Mouse (Mus musculus) neural tube, embryonic 12.5 days (tissue): Measurements from ENCODE around the gene Pnp2. TPM values are rescaled to one million over a fixed set of nuclear protein-coding genes. Genes with fewer than 3 reads are reported as not detected.
"Not testable (repeated sequence)": the region's sequence is repeated elsewhere in the genome, so short reads cannot be mapped to it uniquely, and the experiment has no call there.

Source experiments
- ATAC-seq: fragments of 200-750 bp; cut with Nextera tagmentation; 2 replicates; pipeline ENCODE4 v1.8.0; 2017; ENCODE audit warnings: low read depth, mild to moderate bottlenecking, moderate TSS enrichment, moderate library complexity; ENCODE audit not compliant: low FRiP score
- H3K27ac ChIP-seq: fragments of 300-500 bp; sonication (generic); 2 replicates; pipeline ENCODE4 v1.5.1; 2016
- H3K27me3 ChIP-seq: fragments of 300-500 bp; sonication (generic); replicated peaks from 2 replicates; pipeline ENCODE4 v1.6.1; 2016; ENCODE audit warnings: mild to moderate bottlenecking
- H3K36me3 ChIP-seq: fragments of 300-500 bp; sonication (generic); 2 replicates; pipeline ENCODE4 v1.6.1; 2016; ENCODE audit warnings: mild to moderate bottlenecking
- H3K4me1 ChIP-seq: fragments of 300-500 bp; sonication (generic); 2 replicates; pipeline ENCODE4 v1.6.1; 2016
- H3K4me2 ChIP-seq: fragments of 300-500 bp; sonication (generic); replicated peaks from 2 replicates; pipeline ENCODE4 v1.6.1; 2016; ENCODE audit warnings: mild to moderate bottlenecking
- H3K4me3 ChIP-seq: fragments of 300-500 bp; sonication (generic); 2 replicates; pipeline ENCODE4 v1.5.1; 2016
- H3K9ac ChIP-seq: fragments of 300-500 bp; sonication (generic); 2 replicates; pipeline ENCODE4 v1.6.1; 2016; ENCODE audit warnings: mild to moderate bottlenecking
- H3K9me3 ChIP-seq: fragments of 300-500 bp; sonication (generic); 2 replicates; pipeline ENCODE4 v1.6.1; 2016; ENCODE audit warnings: mild to moderate bottlenecking
- WGBS: fragments of 180-500 bp; shearing (Covaris S2); methylation state at CpG from one replicate; pipeline ENCODE4 v1.1.7; 2016; 5-methylcytosine and 5-hydroxymethylcytosine counted together
- polyA plus RNA-seq: library from polyadenylated mRNA; unstranded; fragments of >200 nt; fragmentation: Nextera tagmentation; extraction: Ambion mirVana; gene quantifications from 2 replicates; pipeline ENCODE4 v1.2.1, GENCODE M21; 2016

Gene Pnp2
- polyA plus RNA-seq = 0.28 and 0.29 TPM in 2 replicates

DNA sequence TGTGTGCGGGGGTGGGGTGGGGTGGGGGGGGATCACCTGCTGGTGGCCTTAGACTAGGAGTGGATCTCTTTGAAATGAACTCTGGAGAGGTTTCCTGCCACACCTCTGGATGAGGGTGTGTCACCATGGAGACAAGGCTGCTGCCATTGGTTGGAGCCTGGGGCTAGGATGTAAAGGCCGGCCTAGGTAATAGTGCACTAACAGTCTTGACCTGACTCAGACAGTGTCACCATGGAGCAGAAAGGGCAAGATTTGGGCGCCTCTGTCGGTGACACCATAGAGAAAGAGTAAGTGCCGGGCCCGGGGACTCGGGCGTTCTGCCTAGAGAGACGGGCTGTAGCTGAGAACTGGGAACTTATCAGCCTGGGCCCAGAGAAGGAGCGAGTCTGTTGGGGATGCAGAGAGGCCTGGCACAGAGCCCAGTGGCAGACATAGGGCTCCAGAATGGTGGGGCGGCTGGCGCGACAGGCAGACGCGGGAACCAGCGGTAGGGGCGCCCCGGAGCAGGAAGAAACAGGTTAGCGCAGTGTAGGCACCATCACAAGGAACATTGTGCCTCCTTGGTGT lies at the start of gene Pnp2:
Gene Pnp2, plus strand, starts transcription at position 51 of the 567 bp plus-strand sequence.
- not testable (repeated sequence) for H3K4me3 ChIP-seq, H3K4me1 ChIP-seq, H3K36me3 ChIP-seq, H3K27ac ChIP-seq, H3K9ac ChIP-seq, H3K9me3 ChIP-seq, H3K27me3 ChIP-seq
- peak; percentile 89 for ATAC-seq
- 10% methylated on average over 19 of the region's 19 CpGs for WGBS
- H3K4me2 ChIP-seq = peak within 1 kb of the TSS; percentile 41

DNA sequence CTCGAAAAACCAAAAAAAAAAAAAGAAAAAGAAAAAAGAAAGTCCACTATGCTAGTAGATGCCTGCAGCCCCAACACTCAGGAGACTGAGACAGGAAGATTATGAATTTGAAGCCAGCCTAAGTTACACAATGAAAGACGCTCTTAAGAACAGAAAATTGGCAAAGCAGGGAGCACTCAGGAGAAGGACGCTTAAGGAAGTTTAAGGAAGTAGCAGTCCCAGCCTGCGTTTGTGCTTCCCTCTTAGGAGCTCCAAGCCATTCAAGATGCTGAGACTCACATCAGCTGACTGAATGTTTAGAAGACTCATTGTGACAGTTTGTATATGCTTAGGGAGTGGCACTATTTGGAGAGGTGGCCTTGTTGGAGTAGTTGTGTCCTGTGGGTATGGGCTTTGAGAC lies 47.7 kb upstream of the Pnp2 start:
- 82% methylated on average over 4 of the region's 4 CpGs for WGBS
- H3K9ac ChIP-seq = no peak overlapping the region
- H3K4me1 ChIP-seq = peaks cover 3% of the 10 kb centered on the region; the same call in 1 of the 2 replicates
- H3K27me3 ChIP-seq = no peaks in the 10 kb centered on the region
- no peaks in the 10 kb centered on the region for H3K9me3 ChIP-seq
- peaks cover 15% of the 10 kb centered on the region for H3K36me3 ChIP-seq
- H3K4me3 ChIP-seq = no peak overlapping the region
- H3K4me2 ChIP-seq = no peak overlapping the region
- no peak for ATAC-seq
- H3K27ac ChIP-seq = no peak overlapping the region

GRCm38 (mm10) chr14:50911356-50911755 lies 44.4 kb upstream of the Pnp2 start:
- H3K4me2 ChIP-seq = no peak overlapping the region
- H3K27me3 ChIP-seq = no peaks in the 10 kb centered on the region
- H3K4me1 ChIP-seq = no peaks in the 10 kb centered on the region
- H3K36me3 ChIP-seq = peaks cover 44% of the 10 kb centered on the region
- no peak overlapping the region for H3K27ac ChIP-seq
- H3K4me3 ChIP-seq = no peak overlapping the region
- no peak overlapping the region for H3K9ac ChIP-seq
- 61% methylated on average over 3 of the region's 3 CpGs for WGBS
- H3K9me3 ChIP-seq = no peaks in the 10 kb centered on the region
- no peak for ATAC-seq

- peaks cover 33% of the 10 kb centered on the region for H3K36me3 ChIP-seq
- not testable (repeated sequence) for ATAC-seq, H3K27ac ChIP-seq
Observed at GRCm38 (mm10) chr14:50923437-50923836, 32.4 kb upstream of the Pnp2 start.

DNA sequence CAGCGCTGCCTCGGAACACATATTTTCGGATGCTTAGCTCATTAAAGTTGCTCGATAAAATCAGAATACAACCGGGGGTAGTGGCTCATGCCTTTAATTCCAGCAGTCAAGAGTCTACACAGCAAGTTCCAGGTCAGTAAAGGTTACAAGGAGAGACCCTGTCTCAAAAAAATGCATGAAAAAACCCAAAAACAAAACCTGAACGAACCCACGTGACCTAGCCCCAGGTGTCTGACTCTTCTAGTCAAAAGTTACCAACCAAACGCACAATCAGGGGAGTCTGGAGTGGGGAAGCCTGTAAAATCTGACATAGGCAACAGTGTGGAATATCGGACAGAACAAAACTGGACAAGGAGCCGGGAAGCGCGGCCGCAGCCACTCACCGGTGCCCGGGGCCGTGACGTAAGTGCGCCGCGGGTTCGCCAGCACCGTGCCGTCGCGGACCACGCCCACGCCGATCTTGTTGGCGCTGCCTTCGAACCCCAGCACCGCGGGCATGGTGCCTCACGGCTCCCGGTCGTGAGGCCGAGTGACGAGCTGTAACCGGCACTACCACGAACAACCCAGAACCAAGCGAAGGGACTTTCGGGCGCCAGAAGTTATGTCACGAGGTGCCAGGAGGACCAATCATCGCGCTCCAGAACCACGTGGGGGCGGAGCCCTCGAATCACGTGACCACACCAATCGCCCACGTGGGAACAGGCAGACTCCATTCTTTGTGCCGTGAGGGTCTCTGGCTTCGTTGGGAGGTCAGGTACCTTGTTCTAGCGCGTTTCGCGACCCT lies 31.3 kb upstream of the Pnp2 start, which contains the start of the genes Osgep and Apex1:
Gene Osgep, minus strand, starts transcription at position 613 of the 784 bp plus-strand sequence.
Gene Apex1, plus strand, starts transcription at position 688 of the 784 bp plus-strand sequence.
- Histone ChIP-seq H3K36me3 (peaks cover 38% of the 10 kb centered on the region), H3K9me3 (no peaks in the 10 kb centered on the region), H3K9ac (peak within 1 kb of the TSS; percentile 83), H3K4me3 (peak within 1 kb of the TSS; percentile 77), H3K4me1 (peaks cover 20% of the 10 kb centered on the region), H3K4me2 (peak within 1 kb of the TSS; percentile 78), H3K27me3 (no peaks in the 10 kb centered on the region), H3K27ac (peak within 1 kb of the TSS; percentile 77)
- WGBS = under 1% methylated on average over 57 of the region's 57 CpGs
- peak; percentile 94 for ATAC-seq

More at GRCm38 (mm10) chr14:50923437-50923836, 32.4 kb upstream of the Pnp2 start:
- peaks cover 20% of the 10 kb centered on the region for H3K4me1 ChIP-seq
- peak overlapping the region; percentile 77 for H3K4me3 ChIP-seq
- peak overlapping the region; percentile 78 for H3K4me2 ChIP-seq
- WGBS = 78% methylated on average over 1 of the region's 1 CpGs
- not testable (repeated sequence) for H3K27me3 ChIP-seq, H3K9me3 ChIP-seq
- H3K9ac ChIP-seq = peak overlapping the region; percentile 83; the same call in 1 of the 2 replicates

GRCm38 (mm10) chr14:50925111-50925920 lies 30.5 kb upstream of the Pnp2 start:
- peaks cover 27% of the 10 kb centered on the region for H3K4me1 ChIP-seq
- peak; percentile 39 for ATAC-seq
- 2% methylated on average over 38 of the region's 38 CpGs for WGBS

GRCm38 (mm10) chr14:50927366-50927765 lies 28.4 kb upstream of the Pnp2 start:
- Histone ChIP-seq H3K4me2 (no peak overlapping the region), H3K36me3 (peaks cover 34% of the 10 kb centered on the region), H3K4me3 (no peak overlapping the region), H3K27ac (no peak overlapping the region; the same call in 1 of the 2 replicates), H3K27me3 (no peaks in the 10 kb centered on the region), H3K4me1 (peaks cover 27% of the 10 kb centered on the region), H3K9ac (no peak overlapping the region), H3K9me3 (no peaks in the 10 kb centered on the region)
- WGBS = 69% methylated on average over 3 of the region's 3 CpGs
- no peak for ATAC-seq

More at GRCm38 (mm10) chr14:50925111-50925920, 30.5 kb upstream of the Pnp2 start:
- Histone ChIP-seq H3K27me3 (no peaks in the 10 kb centered on the region), H3K9me3 (no peaks in the 10 kb centered on the region), H3K36me3 (peaks cover 34% of the 10 kb centered on the region), H3K9ac (peak overlapping the region; percentile 83), H3K4me3 (peak overlapping the region; percentile 77), H3K27ac (peak overlapping the region; percentile 77), H3K4me2 (peak overlapping the region; percentile 78)

DNA sequence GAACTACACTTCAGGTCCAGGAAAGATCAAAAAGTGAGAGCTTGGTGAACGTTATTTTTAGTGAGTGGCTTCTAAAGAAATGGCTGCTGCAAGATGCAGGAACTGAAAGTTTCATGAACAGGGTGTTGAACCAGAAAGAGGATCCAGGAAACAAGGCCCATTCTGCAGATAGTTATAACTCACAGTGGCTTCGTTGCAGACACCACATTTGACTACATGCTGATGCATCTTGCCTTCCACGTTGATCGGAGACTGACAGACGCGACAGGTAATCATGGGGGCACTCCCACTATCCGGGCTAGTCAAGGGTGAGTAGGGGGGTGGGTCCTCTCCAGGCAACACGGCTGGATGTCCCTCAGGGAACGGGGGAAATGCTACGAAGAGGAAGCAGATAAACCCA lies 25.8 kb upstream of the Pnp2 start:
- H3K27ac ChIP-seq = no peak overlapping the region

GRCm38 (mm10) chr14:50930377-50930753 lies 25.4 kb upstream of the Pnp2 start:
- H3K27ac ChIP-seq = peak overlapping the region; percentile 64; the same call in 1 of the 2 replicates
- peaks cover 18% of the 10 kb centered on the region for H3K4me1 ChIP-seq
- H3K9me3 ChIP-seq = no peaks in the 10 kb centered on the region
- H3K4me3 ChIP-seq = peak overlapping the region; percentile 95
- no peaks in the 10 kb centered on the region for H3K27me3 ChIP-seq
- H3K4me2 ChIP-seq = peak overlapping the region; percentile 86
- H3K9ac ChIP-seq = peak overlapping the region; percentile 94
- H3K36me3 ChIP-seq = peaks cover 34% of the 10 kb centered on the region
- peak; percentile 55 for ATAC-seq
- WGBS = 1% methylated on average over 38 of the region's 38 CpGs

More for the DNA sequence above, 25.8 kb upstream of the Pnp2 start:
- WGBS = 19% methylated on average over 10 of the region's 10 CpGs
- peak overlapping the region; percentile 95 for H3K4me3 ChIP-seq
- ATAC-seq = no peak
- H3K36me3 ChIP-seq = peaks cover 34% of the 10 kb centered on the region
- H3K9me3 ChIP-seq = no peaks in the 10 kb centered on the region
- peak overlapping the region; percentile 86 for H3K4me2 ChIP-seq
- H3K4me1 ChIP-seq = peaks cover 18% of the 10 kb centered on the region
- H3K27me3 ChIP-seq = no peaks in the 10 kb centered on the region
- H3K9ac ChIP-seq = peak overlapping the region; percentile 94

- Histone ChIP-seq H3K36me3 (peaks cover 34% of the 10 kb centered on the region), H3K27me3 (no peaks in the 10 kb centered on the region), H3K9ac (peak within 1 kb of the TSS; percentile 94), H3K4me3 (peak within 1 kb of the TSS; percentile 95), H3K27ac (peak within 1 kb of the TSS; percentile 68; the same call in 1 of the 2 replicates), H3K9me3 (no peaks in the 10 kb centered on the region), H3K4me1 (peaks cover 14% of the 10 kb centered on the region), H3K4me2 (peak within 1 kb of the TSS; percentile 86)
- under 1% methylated on average over 68 of the region's 68 CpGs for WGBS
- ATAC-seq = peak; percentile 99
Observed at GRCm38 (mm10) chr14:50930754-50931492, 24.9 kb upstream of the Pnp2 start, which contains the start of the genes Pip4p1 and Pnp. Gene Pip4p1, minus strand, starts transcription at chr14:50930856. Gene Pnp, plus strand, starts transcription at chr14:50931082.

GRCm38 (mm10) chr14:50931493-50932020 lies 24.2 kb upstream of the Pnp2 start:
- Histone ChIP-seq H3K4me1 (peaks cover 7% of the 10 kb centered on the region), H3K27ac (peak overlapping the region; percentile 68; the same call in 1 of the 2 replicates), H3K9me3 (no peaks in the 10 kb centered on the region), H3K4me3 (peak overlapping the region; percentile 95), H3K27me3 (no peaks in the 10 kb centered on the region), H3K9ac (peak overlapping the region; percentile 59), H3K4me2 (peak overlapping the region; percentile 86), H3K36me3 (peaks cover 29% of the 10 kb centered on the region)
- WGBS = 15% methylated on average over 12 of the region's 12 CpGs
- ATAC-seq = no peak
